Mouse (Mus musculus): ENCODE measurements at regions not wholly inside any gene's neighbourhood (a gene's known extent, or its start where the extent isn't known, plus 50 kb on each side); places are given as distances from the start of the nearest gene placed in this dataset.

DNA sequence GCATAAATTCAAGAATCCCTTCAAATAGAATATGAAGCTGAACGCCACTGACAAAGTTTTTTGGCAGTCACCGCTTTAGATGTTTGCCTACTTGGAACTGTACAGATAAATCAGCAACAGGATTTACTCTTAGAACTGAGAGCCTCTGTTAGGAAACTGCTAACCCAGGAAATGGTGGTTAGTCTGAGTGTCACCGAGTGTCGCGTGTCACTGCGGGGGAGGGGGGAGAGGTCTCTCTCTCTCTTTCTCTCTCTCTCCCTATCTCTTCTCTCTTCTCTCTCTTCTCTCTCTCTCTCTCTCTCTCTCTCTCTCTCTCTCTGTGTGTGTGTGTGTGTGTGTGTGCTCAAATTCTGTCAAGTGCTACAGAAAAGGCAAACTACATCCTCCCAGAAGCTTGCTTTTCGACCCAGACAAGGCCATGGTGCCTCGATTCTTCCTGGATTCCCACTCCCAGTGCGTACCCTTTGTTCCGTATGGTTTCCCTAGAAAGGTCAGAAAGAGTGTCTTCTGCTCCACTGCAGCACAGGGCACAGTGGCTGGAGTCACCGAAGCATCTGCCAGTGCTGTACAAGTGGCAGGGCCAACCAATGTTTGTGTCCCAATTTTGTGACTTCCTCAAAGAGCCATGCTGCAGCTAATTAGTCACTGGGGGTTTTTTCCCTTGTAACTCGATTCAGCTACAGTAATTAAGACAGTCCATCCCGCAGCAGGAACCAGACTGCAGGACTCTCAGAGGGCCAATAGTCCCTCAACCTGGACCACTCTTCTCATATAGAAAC lies 87.0 kb downstream of the Cog6 start:
- Histone ChIP-seq H3K27me3 (no peaks in the 10 kb centered on the region), H3K4me2 (no peak overlapping the region), H3K4me3 (replicated peaks) (no peak overlapping the region), H3K27ac (no peak overlapping the region), H3K9me3 (replicated peaks) (no peaks in the 10 kb centered on the region), H3K36me3 (no peaks in the 10 kb centered on the region), H3K9ac (no peak overlapping the region), H3K4me1 (0 out of 2 replicates have a peak, but pooled peaks cover 2% of the 10 kb centered on the region)
- WGBS, result 54% methylated on average over 13 of the region's 13 CpGs
- ATAC-seq (replicated peaks; ENCODE audit: low FRiP score), result no peak

DNA sequence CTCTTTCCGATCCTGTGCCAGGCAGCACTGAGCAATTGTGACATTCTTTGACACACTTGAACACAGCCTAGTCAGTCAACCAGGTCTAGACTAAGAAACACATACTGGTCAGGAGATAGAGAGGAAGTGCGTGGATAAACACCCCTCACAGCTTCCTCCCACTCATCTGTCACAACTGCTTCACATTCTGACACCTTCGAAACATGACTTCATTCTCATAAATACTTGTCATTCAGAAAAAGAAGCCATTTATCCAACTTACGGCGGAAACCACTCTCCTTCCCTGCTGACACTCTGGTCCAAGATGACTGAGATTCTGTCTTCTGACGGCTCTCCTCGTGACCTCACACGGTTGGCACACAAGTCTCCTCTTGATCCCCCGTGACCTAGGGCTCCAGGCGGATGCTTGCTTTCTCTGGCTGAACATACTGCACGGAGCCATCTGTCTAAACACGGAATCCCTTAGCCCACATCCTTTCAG lies 89.6 kb downstream of the Cog6 start:
- H3K27me3 ChIP-seq, result no peaks in the 10 kb centered on the region
- no peak overlapping the region for H3K4me3 ChIP-seq (replicated peaks)
- WGBS, result 58% methylated on average over 12 of the region's 12 CpGs
- H3K9ac ChIP-seq, result no peak overlapping the region
- no peaks in the 10 kb centered on the region for H3K9me3 ChIP-seq (replicated peaks)
- no peaks in the 10 kb centered on the region for H3K36me3 ChIP-seq
- H3K4me2 ChIP-seq, result no peak overlapping the region
- H3K4me1 ChIP-seq, result 0 out of 2 replicates have a peak, but pooled peaks cover 2% of the 10 kb centered on the region
- ATAC-seq (replicated peaks; ENCODE audit: low FRiP score), result no peak
- no peak overlapping the region for H3K27ac ChIP-seq

DNA sequence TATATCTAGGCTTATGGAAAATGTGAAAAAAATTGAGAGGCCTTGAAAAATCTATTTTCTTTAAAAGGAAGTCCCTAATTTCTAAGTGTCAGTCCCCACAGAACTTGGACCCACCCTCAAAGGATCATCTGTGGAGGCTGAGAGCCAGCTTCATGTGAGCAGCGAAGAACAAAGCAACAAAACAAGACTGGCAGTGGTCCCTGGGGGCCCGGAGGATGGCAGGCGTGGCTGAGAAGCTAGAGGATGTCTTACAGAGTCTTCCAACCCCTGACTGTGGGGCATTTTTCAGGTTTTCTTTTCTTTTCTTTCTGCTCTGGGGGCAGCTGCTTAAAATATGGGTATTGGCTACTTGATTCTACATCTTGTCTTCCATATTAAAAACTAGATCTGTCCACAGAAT lies 90.5 kb downstream of the Cog6 start:
- Histone ChIP-seq H3K27ac (no peak overlapping the region), H3K4me3 (replicated peaks) (no peak overlapping the region), H3K4me2 (no peak overlapping the region), H3K9me3 (replicated peaks) (no peaks in the 10 kb centered on the region), H3K27me3 (no peaks in the 10 kb centered on the region), H3K4me1 (0 out of 2 replicates have a peak, but pooled peaks cover 2% of the 10 kb centered on the region), H3K9ac (no peak overlapping the region), H3K36me3 (no peaks in the 10 kb centered on the region)
- no peak for ATAC-seq (replicated peaks; ENCODE audit: low FRiP score)
- WGBS, result 88% methylated on average over 3 of the region's 3 CpGs

DNA sequence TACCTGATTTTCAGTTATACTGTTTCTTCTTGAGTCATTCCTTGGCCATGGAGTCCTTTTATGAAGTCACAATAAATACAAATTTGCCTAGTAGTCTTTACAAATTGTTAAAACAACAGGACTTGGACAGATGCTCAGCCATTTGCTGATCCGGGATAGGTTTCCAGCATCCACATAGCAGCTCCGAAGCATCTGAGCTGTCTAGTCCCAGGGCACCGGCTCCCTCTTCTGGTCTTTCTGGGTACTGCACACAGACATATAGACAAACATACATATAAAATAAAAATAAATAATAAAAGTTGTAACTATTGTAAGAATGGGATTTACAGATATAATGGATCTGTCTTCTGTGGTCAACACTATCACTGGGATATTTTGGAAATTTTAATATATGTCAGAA lies 91.8 kb downstream of the Cog6 start:
- no peak for ATAC-seq (replicated peaks; ENCODE audit: low FRiP score)
- Histone ChIP-seq H3K4me1 (0 out of 2 replicates have a peak, but pooled peaks cover 2% of the 10 kb centered on the region), H3K9me3 (replicated peaks) (no peaks in the 10 kb centered on the region), H3K4me3 (replicated peaks) (no peak overlapping the region), H3K27me3 (no peaks in the 10 kb centered on the region), H3K36me3 (no peaks in the 10 kb centered on the region), H3K4me2 (no peak overlapping the region), H3K27ac (no peak overlapping the region), H3K9ac (no peak overlapping the region)
- WGBS, result 69% methylated on average over 3 of the region's 3 CpGs

DNA sequence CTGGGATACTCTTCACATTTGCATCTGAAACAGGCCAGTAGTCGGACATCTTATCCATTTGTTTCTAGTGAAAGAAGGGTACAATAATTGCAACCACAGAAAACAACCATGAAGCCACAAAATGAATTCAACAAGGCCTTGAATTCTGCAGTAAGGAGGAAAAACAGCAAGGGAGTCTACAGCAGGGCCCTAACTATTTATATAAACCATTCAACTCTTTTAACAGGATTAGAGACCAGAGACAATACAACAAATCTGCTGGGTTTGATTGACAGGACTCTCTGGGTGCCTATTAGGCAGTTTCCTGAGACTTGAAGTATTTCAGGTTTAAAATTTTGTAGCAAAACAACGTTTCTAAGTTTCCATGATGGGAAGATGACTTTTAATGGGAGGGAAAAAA lies 92.4 kb downstream of the Cog6 start:
- H3K27ac ChIP-seq, result no peak overlapping the region
- ATAC-seq (replicated peaks; ENCODE audit: low FRiP score), result no peak
- 89% methylated on average over 2 of the region's 2 CpGs for WGBS
- no peaks in the 10 kb centered on the region for H3K9me3 ChIP-seq (replicated peaks)
- no peaks in the 10 kb centered on the region for H3K36me3 ChIP-seq
- no peaks in the 10 kb centered on the region for H3K27me3 ChIP-seq
- H3K4me3 ChIP-seq (replicated peaks), result no peak overlapping the region
- no peaks in the 10 kb centered on the region for H3K4me1 ChIP-seq
- H3K4me2 ChIP-seq, result no peak overlapping the region
- no peak overlapping the region for H3K9ac ChIP-seq

DNA sequence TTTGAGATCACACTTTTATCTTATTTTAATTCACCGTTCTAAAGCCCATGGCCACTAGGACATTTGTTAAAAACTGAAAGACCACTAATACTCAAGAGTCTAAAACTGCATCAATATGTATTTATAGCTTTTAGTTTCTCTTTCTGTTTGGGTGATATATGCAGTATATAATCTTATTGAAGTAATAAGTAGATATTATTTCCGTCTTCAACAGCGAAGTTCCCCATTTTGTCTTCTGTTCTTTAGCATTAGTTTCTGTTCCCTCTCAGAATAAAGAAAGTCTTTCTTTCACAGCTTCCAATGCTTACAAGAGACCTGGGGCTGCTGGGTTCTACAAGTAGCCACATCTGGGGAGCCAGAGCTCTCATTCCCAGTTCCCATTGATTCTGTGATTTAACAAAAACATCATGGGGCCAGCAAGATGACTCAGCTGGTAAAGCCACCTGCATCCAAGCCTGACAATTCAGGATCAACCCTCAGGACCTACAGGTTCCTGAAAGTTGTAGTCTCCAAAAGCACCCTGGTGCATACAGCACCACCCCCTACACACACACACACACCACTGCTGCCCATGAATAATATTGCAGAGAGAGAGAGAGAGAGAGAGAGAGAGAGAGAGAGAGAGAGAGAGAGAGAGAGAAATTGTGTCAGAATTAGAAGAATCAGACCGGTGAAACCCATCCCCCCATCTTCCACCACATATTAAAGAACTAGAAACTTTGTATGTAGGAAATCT lies 93.0 kb downstream of the Cog6 start:
- Histone ChIP-seq H3K4me3 (replicated peaks) (no peak overlapping the region), H3K9ac (no peak overlapping the region), H3K9me3 (replicated peaks) (no peaks in the 10 kb centered on the region), H3K36me3 (no peaks in the 10 kb centered on the region), H3K27me3 (no peaks in the 10 kb centered on the region), H3K4me1 (no peaks in the 10 kb centered on the region), H3K4me2 (no peak overlapping the region), H3K27ac (no peak overlapping the region)
- ATAC-seq (replicated peaks; ENCODE audit: low FRiP score), result no peak
- 96% methylated on average over 4 of the region's 4 CpGs for WGBS

DNA sequence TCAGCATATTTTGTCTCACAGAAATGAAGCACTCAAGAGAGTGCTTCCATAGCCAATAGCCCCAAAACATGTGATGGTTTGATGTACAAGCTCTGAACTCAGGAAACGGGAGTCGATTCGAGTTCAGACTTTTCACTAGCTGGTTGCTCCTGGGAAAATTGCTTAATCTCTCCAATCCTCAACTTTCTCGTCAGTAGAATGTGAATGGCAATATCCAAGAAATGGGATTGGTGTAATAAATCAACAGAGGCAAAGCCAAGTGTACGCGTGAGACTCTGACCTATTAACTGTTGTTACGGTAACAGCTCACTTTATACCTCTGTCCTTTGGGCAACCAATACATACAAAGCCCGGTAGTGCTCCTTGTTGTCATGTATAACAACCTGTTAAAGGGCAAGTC lies 94.6 kb downstream of the Cog6 start:
- Histone ChIP-seq H3K4me3 (replicated peaks) (no peak overlapping the region), H3K9ac (no peak overlapping the region), H3K27me3 (no peaks in the 10 kb centered on the region), H3K4me2 (no peak overlapping the region), H3K4me1 (no peaks in the 10 kb centered on the region), H3K27ac (no peak overlapping the region), H3K9me3 (replicated peaks) (0 out of 2 replicates have a peak, but pooled peaks cover 4% of the 10 kb centered on the region), H3K36me3 (no peaks in the 10 kb centered on the region)
- WGBS, result 58% methylated on average over 8 of the region's 8 CpGs
- no peak for ATAC-seq (replicated peaks; ENCODE audit: low FRiP score)

DNA sequence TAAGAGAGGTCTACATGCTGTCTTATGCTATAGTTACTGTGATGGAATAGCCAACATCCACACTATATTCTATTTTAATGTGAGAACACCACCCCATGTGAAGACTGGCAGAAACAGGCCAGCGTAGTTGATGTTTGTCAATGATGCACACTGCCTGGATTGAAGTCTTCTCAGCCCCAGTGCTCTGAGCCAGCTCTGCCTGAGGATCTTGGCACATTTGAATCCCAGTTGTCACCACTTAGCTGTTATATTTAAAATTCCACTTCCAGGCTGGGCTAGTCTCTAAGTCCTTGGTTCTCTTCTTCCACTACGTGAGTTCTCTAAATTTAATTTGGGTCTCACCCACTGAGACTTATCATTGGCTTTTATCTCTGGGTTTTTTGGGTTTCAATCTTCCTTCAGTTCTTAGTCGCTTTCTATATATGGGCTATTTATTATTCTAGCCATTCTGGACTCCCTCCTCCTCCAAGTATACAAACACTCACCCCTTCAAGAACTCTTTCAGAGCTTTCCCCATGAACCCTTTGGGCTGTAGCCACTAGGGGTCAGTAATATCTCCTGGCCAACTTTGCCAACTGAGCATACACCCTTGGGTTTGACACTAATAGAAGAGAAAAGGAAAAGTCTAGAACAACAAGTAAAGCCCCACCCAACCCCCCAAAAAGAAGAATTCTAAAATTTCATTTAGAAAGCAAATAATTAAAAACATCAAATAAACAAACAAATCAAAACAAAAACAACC lies 110.0 kb downstream of the Cog6 start:
- Histone ChIP-seq H3K9me3 (replicated peaks) (peaks cover 4% of the 10 kb centered on the region; the same call in 1 of the 2 replicates), H3K9ac (no peak overlapping the region), H3K4me2 (no peak overlapping the region), H3K36me3 (no peaks in the 10 kb centered on the region), H3K4me3 (replicated peaks) (no peak overlapping the region), H3K27me3 (no peaks in the 10 kb centered on the region), H3K27ac (no peak overlapping the region), H3K4me1 (no peaks in the 10 kb centered on the region)
- WGBS, result 92% methylated on average over 3 of the region's 3 CpGs
- no peak for ATAC-seq (replicated peaks; ENCODE audit: low FRiP score)

DNA sequence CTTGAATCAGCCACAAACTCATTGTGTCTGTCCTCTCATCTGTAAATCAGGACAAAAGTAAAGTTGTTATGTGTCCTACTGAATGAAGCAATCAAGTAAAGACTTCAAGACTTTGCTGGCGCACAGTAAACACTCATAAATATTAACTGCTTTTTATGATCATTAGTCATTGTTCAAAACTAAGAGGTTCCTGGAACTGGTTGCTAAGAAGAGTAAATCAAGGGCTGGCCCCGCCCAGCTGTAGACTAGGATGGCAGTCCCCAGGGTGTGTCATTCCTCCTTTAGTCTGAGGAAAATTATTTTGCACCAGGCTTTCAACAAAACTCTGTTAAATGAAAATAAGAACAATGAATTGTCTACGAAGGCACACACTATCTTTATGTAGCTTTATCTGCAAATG lies 113.0 kb downstream of the Cog6 start:
- Histone ChIP-seq H3K4me2 (no peak overlapping the region), H3K4me1 (no peaks in the 10 kb centered on the region), H3K4me3 (replicated peaks) (no peak overlapping the region), H3K36me3 (no peaks in the 10 kb centered on the region), H3K27me3 (no peaks in the 10 kb centered on the region), H3K9me3 (replicated peaks) (no peaks in the 10 kb centered on the region), H3K27ac (no peak overlapping the region), H3K9ac (no peak overlapping the region)
- no peak for ATAC-seq (replicated peaks; ENCODE audit: low FRiP score)
- 85% methylated on average over 3 of the region's 3 CpGs for WGBS

DNA sequence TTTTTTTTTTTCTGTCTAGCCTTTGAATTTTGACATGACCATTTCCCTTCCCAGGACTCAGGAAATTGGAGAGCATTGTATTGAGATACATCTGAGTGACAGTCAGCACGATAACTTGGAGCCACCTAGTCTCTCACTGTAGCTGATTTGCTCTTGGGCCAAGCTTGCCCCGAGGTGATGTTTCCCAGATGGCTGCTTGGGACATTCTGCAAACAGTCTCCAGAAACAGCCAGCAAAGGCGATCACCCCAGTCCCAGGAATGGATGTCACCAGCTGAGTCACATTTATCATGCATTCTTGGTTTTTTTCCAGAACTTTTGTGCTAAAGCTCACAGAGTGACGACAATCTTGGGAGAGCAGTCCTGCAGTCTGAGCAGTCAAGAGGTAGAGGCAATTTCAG lies 119.4 kb downstream of the Cog6 start:
- Histone ChIP-seq H3K27ac (peak overlapping the region; percentile 68), H3K4me3 (replicated peaks) (no peak overlapping the region), H3K27me3 (no peaks in the 10 kb centered on the region), H3K9ac (no peak overlapping the region), H3K4me1 (peaks cover 7% of the 10 kb centered on the region; the same call in 1 of the 2 replicates), H3K4me2 (no peak overlapping the region), H3K9me3 (replicated peaks) (no peaks in the 10 kb centered on the region), H3K36me3 (no peaks in the 10 kb centered on the region)
- WGBS, result 41% methylated on average over 4 of the region's 4 CpGs
- ATAC-seq (replicated peaks; ENCODE audit: low FRiP score), result no peak

DNA sequence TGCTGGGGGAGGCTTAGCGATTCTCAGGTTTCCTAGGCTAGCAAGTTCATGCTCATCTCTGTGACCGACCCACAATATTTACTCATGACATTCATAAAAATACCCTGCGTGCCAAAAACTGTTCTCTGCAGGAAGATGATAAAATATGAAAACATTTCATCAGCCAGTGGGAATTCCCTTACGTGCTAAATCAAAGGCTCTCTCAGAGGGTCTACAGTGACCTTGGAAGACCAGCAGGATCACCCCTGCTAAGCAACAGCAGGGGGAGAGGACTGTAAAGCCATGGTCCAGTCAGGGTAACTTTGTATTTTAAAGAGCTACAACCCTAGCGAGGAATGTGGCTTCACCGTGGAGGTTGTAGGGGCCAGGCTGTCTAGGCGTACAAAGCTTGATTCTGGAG lies 120.6 kb downstream of the Cog6 start:
- Histone ChIP-seq H3K9me3 (replicated peaks) (no peaks in the 10 kb centered on the region), H3K9ac (no peak overlapping the region), H3K4me2 (no peak overlapping the region), H3K4me3 (replicated peaks) (no peak overlapping the region), H3K4me1 (peaks cover 7% of the 10 kb centered on the region; the same call in 1 of the 2 replicates), H3K27ac (peak overlapping the region; percentile 68), H3K36me3 (no peaks in the 10 kb centered on the region), H3K27me3 (no peaks in the 10 kb centered on the region)
- WGBS, result 54% methylated on average over 7 of the region's 7 CpGs
- no peak for ATAC-seq (replicated peaks; ENCODE audit: low FRiP score)

DNA sequence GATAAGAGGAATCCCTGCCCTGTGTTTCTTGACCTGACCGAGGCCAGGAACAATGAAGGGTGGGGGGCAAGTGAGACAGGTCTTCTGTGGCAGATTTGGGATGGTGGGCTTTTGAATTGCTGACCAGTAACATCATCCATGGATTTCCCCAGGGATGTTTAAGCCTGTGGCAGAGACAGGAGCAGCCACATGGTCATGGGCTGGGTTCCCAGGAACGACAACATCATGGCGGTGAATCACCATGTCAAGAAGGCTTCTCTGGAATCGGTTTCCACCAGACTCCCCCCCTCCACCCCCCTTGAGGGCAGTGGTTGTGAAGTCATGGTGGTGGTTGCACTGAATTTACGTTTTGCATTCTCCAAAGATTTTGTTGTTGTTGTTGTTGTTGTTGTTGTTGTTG lies 121.3 kb downstream of the Cog6 start:
- Histone ChIP-seq H3K36me3 (no peaks in the 10 kb centered on the region), H3K4me2 (no peak overlapping the region), H3K9ac (no peak overlapping the region), H3K4me3 (replicated peaks) (no peak overlapping the region), H3K9me3 (replicated peaks) (no peaks in the 10 kb centered on the region), H3K4me1 (peaks cover 7% of the 10 kb centered on the region; the same call in 1 of the 2 replicates), H3K27me3 (no peaks in the 10 kb centered on the region), H3K27ac (no peak overlapping the region)
- 82% methylated on average over 5 of the region's 5 CpGs for WGBS
- no peak for ATAC-seq (replicated peaks; ENCODE audit: low FRiP score)
